Mouse (Mus musculus) stomach, postnatal 0 days (tissue): ENCODE results near the gene Tcf12. TPM values are rescaled to one million over a fixed set of nuclear protein-coding genes. Genes with fewer than 3 reads are reported as not detected.

Source experiments
- ATAC-seq: fragments of 200-750 bp; cut with Nextera tagmentation; 2 replicates; pipeline ENCODE4 v1.8.0; 2017; ENCODE audit not compliant: low FRiP score, low TSS enrichment
- DNase-seq: peaks from one replicate; pipeline ENCODE4 v3.0.0-alpha.2; 2016; ENCODE audit warnings: low spot score
- H3K27ac ChIP-seq: fragments of 300-500 bp; sonication (generic); replicated peaks from 2 replicates; pipeline ENCODE4 v1.5.1; 2014; ENCODE audit warnings: mild to moderate bottlenecking, control low read depth
- H3K27me3 ChIP-seq: fragments of 300-500 bp; sonication (generic); 2 replicates; pipeline ENCODE4 v1.6.1; 2014; ENCODE audit warnings: low read length; ENCODE audit not compliant: control insufficient read depth, insufficient read depth
- H3K36me3 ChIP-seq: fragments of 300-500 bp; sonication (generic); 2 replicates; pipeline ENCODE4 v1.6.1; 2014; ENCODE audit warnings: low read length, mixed read lengths; ENCODE audit not compliant: control insufficient read depth, insufficient read depth
- H3K4me1 ChIP-seq: fragments of 300-500 bp; sonication (generic); replicated peaks from 2 replicates; pipeline ENCODE4 v1.6.1; 2014; ENCODE audit warnings: antibody characterized with exemption; ENCODE audit not compliant: control insufficient read depth, insufficient read depth
- H3K4me2 ChIP-seq: fragments of 300-500 bp; sonication (generic); replicated peaks from 2 replicates; pipeline ENCODE4 v1.6.1; 2014; ENCODE audit warnings: low read depth, mild to moderate bottlenecking, control low read depth, moderate library complexity
- H3K4me3 ChIP-seq: fragments of 300-500 bp; sonication (generic); 2 replicates; pipeline ENCODE4 v1.5.1; 2014; ENCODE audit warnings: low read depth, low read length, control low read depth
- H3K9ac ChIP-seq: fragments of 300-500 bp; sonication (generic); 2 replicates; pipeline ENCODE4 v1.6.1; 2014; ENCODE audit warnings: mild to moderate bottlenecking, low read length, control low read depth, mixed read lengths
- H3K9me3 ChIP-seq: fragments of 300-500 bp; sonication (generic); 2 replicates; pipeline ENCODE4 v1.6.1; 2016; ENCODE audit warnings: low read length; ENCODE audit not compliant: control insufficient read depth
- CTCF ChIP-seq: IDR thresholded peaks from 2 replicates; pipeline ENCODE4 v1.5.1; 2016; ENCODE audit warnings: antibody characterized with exemption, low read depth, mild to moderate bottlenecking, moderate library complexity
- EP300 ChIP-seq: optimal IDR thresholded peaks from 2 replicates; pipeline ENCODE3; 2016; ENCODE audit warnings: antibody characterized with exemption
- WGBS: fragments of 180-500 bp; shearing (Covaris S2); extraction: QIAGEN DNeasy Blood & Tissue Kit; methylation state at CpG from one replicate; pipeline ENCODE4 v1.1.7; 2014; 5-methylcytosine and 5-hydroxymethylcytosine counted together
- polyA plus RNA-seq: library from polyadenylated mRNA; unstranded; fragments of >200 nt; fragmentation: Nextera tagmentation; extraction: Ambion mirVana; gene quantifications from 2 replicates; pipeline ENCODE4 v1.2.1, GENCODE M21; 2015

Tcf12 gene
- polyA plus RNA-seq, 1 experiment from 2014 or later = 28.7 TPM

DNA sequence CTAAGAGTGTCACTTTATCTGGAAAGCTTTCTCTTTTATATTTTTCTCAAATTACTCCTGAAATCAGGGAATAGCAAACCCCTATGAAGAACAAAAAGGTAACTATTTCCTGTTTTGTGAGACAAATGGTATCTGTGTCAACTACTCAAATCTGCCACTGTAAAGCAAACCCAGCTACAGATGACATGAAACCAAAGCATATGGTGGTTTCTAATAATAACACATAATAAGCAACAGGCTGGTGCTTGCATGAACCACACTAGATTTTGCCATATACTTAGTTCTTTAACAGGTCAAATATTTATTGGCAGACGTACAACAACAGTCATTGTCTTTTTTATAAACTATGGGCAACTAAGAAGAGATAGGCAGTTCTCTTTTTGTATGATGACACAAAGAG, 253.7 kb downstream of the Tcf12 start:
- H3K4me2 ChIP-seq = no peak overlapping the region
- no peaks in the 10 kb centered on the region for H3K9me3 ChIP-seq
- ATAC-seq = no peak
- H3K27ac ChIP-seq = no peak overlapping the region
- H3K9ac ChIP-seq = no peak overlapping the region
- TF ChIP-seq CTCF = no peak
- no peak for TF ChIP-seq EP300
- 90% methylated on average over 1 of the region's 1 CpGs for WGBS
- no peak overlapping the region for H3K4me3 ChIP-seq
- no peak for DNase-seq
- no peaks in the 10 kb centered on the region for H3K27me3 ChIP-seq
- no peaks in the 10 kb centered on the region for H3K4me1 ChIP-seq
- peaks cover 27% of the 10 kb centered on the region for H3K36me3 ChIP-seq

DNA sequence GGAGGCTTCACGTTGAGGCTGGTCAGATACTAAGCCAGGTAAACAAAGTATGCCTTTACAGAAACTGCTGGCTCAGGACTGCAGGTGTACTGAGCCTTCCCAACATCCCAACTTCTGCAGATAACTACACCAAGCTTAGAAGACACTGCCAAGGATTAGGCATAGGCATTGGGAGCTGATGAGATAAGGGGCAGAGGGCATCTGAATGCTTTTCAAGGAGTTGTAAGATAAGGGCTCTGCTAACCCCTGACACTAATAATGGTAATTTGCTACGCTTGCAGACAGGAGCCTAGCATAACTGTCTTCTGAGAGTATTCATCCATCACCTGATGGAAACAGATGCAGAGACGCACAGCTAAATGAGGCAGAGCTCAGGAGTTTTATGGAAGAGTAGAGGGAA, 257.8 kb downstream of the Tcf12 start:
- Histone ChIP-seq H3K27me3 (no peaks in the 10 kb centered on the region), H3K9ac (no peak overlapping the region), H3K9me3 (no peaks in the 10 kb centered on the region), H3K36me3 (peaks cover 27% of the 10 kb centered on the region), H3K4me2 (no peak overlapping the region), H3K4me1 (no peaks in the 10 kb centered on the region), H3K4me3 (no peak overlapping the region), H3K27ac (no peak overlapping the region)
- ATAC-seq (no peak), DNase-seq (no peak)
- 70% methylated on average over 3 of the region's 3 CpGs for WGBS
- TF ChIP-seq EP300 = no peak
- TF ChIP-seq CTCF = no peak

DNA sequence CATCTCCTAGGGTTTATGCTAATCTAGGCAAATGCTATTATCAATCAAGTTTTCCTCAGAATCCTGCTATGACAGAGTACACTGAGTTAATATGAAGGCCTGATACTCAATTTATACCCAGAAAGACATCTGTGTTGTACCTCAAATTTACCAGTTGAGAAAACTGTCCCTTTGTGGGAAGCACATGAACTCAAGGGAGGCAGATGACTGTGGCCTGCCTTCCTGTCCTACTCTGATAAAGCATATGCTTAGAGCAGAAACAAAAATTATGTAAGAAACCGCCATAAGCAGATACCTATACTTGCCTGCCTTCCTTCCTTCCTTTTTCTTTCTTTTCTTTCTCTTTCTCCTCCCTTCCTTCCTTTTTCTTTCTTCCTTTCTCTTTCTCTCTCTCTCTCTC, 261.4 kb downstream of the Tcf12 start:
- ATAC-seq (no peak), DNase-seq (no peak)
- no peaks in the 10 kb centered on the region for H3K27me3 ChIP-seq
- no peak overlapping the region for H3K9ac ChIP-seq
- H3K4me1 ChIP-seq = no peaks in the 10 kb centered on the region
- no peaks in the 10 kb centered on the region for H3K9me3 ChIP-seq
- TF ChIP-seq EP300 (no peak), CTCF (no peak)
- H3K4me3 ChIP-seq = no peak overlapping the region
- H3K36me3 ChIP-seq = peaks cover 32% of the 10 kb centered on the region
- 94% methylated on average over 1 of the region's 1 CpGs for WGBS
- H3K27ac ChIP-seq = no peak overlapping the region
- no peak overlapping the region for H3K4me2 ChIP-seq

DNA sequence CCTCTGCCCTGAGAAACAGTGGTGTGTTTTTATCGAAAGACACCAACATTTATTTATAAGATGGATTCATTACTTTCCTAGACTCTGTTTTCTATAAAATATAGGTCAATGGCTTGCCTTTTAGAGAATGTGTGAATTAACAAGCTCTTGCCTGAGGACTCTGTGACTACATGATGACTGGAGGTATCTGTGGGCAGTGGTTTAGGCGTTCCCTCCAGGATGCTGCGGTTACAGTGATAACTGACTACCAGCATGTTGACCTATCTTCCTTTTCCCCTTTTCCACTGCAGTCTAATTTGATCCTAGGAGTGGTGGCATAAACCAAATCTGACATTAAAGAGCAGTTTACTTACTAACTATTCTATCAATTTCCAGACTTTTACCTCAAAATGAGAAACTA, 263.3 kb downstream of the Tcf12 start:
- DNase-seq (no peak), ATAC-seq (no peak)
- Histone ChIP-seq H3K9ac (no peak overlapping the region), H3K4me1 (no peaks in the 10 kb centered on the region), H3K27me3 (no peaks in the 10 kb centered on the region), H3K4me3 (no peak overlapping the region), H3K27ac (no peak overlapping the region), H3K9me3 (no peaks in the 10 kb centered on the region), H3K4me2 (no peak overlapping the region), H3K36me3 (peaks cover 25% of the 10 kb centered on the region)
- TF ChIP-seq EP300 = no peak
- no peak for TF ChIP-seq CTCF
- WGBS = 97% methylated on average over 3 of the region's 3 CpGs

DNA sequence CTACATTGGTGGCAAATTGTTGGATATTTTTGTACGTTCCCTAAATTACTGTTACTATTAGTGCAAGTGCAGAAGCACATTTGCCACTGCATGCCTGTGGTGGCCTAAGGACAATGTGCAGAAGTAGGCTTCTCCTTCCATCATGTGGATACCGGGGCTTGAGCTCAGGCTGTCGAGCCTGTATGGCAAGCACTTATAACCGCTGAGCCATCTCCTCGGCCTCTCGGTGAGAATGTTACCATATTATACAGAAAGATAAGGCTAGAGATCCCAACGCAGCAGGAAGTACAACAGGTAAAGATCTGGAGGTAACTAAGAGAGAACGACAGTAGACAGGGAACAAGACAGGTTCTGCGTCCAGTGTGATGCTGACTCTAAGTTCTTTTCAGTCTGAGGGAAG, 263.8 kb downstream of the Tcf12 start:
- Histone ChIP-seq H3K4me2 (no peak overlapping the region), H3K27me3 (no peaks in the 10 kb centered on the region), H3K4me3 (no peak overlapping the region), H3K27ac (no peak overlapping the region), H3K9me3 (no peaks in the 10 kb centered on the region), H3K36me3 (peaks cover 21% of the 10 kb centered on the region), H3K9ac (no peak overlapping the region), H3K4me1 (no peaks in the 10 kb centered on the region)
- 94% methylated on average over 9 of the region's 9 CpGs for WGBS
- no peak for DNase-seq
- no peak for TF ChIP-seq CTCF
- no peak for TF ChIP-seq EP300
- no peak for ATAC-seq

DNA sequence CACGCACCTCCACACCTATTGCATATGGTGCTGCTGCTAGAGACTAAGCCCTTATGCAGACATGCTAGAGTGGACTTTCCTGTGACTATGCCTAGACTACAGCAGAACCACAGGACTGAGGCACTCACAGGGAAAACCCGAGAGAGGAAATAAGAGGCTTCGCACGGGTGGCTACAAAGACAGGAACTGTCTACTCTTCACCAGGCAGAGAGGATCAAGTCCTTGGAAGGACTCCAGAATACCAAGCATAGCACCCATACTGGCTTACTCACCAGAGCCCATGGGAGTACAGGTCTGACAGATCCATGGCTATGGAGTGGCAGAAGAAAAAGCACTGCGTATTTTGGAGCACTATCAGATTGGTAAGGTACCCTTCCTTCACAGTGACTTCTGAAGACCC, 269.8 kb downstream of the Tcf12 start:
- WGBS = 88% methylated on average over 5 of the region's 5 CpGs
- ATAC-seq = no peak
- no peak for DNase-seq
- H3K4me1 ChIP-seq = 0 out of 2 replicates have a peak, but pooled peaks cover 2% of the 10 kb centered on the region
- no peak overlapping the region for H3K27ac ChIP-seq
- TF ChIP-seq EP300 (no peak), CTCF (no peak)
- H3K4me3 ChIP-seq = no peak overlapping the region
- peaks cover 24% of the 10 kb centered on the region for H3K36me3 ChIP-seq
- no peaks in the 10 kb centered on the region for H3K27me3 ChIP-seq
- H3K9me3 ChIP-seq = no peaks in the 10 kb centered on the region
- no peak overlapping the region for H3K4me2 ChIP-seq
- no peak overlapping the region for H3K9ac ChIP-seq

DNA sequence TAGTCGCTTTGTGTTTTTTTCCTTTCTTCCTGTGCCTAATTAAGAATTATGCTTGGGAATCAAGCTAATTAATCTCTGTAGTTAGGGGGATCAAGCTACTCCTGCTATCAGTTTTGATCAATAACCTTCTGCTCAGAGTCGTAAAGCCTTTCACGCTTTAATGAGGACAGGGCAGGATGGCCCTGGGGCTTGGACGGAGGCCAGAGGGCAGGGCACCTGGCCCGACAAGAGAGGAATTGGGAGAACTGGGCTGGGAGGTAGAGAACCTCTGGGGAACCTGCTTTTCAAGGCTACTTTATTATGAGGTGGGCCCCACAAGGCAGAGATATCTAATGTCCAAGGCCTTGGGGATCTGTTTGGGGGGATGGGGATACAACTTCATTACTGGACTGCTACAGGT, 274.3 kb downstream of the Tcf12 start:
- Histone ChIP-seq H3K9me3 (no peaks in the 10 kb centered on the region), H3K27ac (no peak overlapping the region), H3K4me1 (peaks cover 3% of the 10 kb centered on the region; the same call in 1 of the 2 replicates), H3K4me2 (no peak overlapping the region), H3K27me3 (no peaks in the 10 kb centered on the region), H3K9ac (no peak overlapping the region), H3K36me3 (peaks cover 5% of the 10 kb centered on the region; the same call in 1 of the 2 replicates), H3K4me3 (no peak overlapping the region)
- 40% methylated on average over 5 of the region's 5 CpGs for WGBS
- no peak for DNase-seq
- ATAC-seq = 0 out of 2 replicates have a peak, but pooled peaks have one; percentile 22
- TF ChIP-seq EP300 = no peak
- no peak for TF ChIP-seq CTCF
